Mouse (Mus musculus) NIH3T3 (cell line): ENCODE data around the gene Dnajb1.
"Not testable (repeated sequence)": the region's sequence is repeated elsewhere in the genome, so short reads cannot be mapped to it uniquely, and the experiment has no call there.

Experiments used
- DNase-seq: peaks from one replicate; pipeline ENCODE4 v3.0.0-alpha.2; 2012; ENCODE audit warnings: low read depth

The Dnajb1 gene

GRCm38 (mm10) chr8:83607661-83608397 lies at the start of gene Dnajb1, which contains the start of gene Tecr:
Gene Dnajb1, plus strand, starts transcription at chr8:83608193.
Gene Tecr, minus strand, starts transcription at chr8:83607971.
- DNase-seq = peak; percentile 100

- no peak for DNase-seq
Measured at GRCm38 (mm10) chr8:83562669-83563068, 45.3 kb upstream of the Dnajb1 start.

- no peak for DNase-seq
Measured at GRCm38 (mm10) chr8:83563246-83563645, 44.7 kb upstream of the Dnajb1 start.

GRCm38 (mm10) chr8:83565731-83566375 lies 42.1 kb upstream of the Dnajb1 start:
- DNase-seq = peak; percentile 41

GRCm38 (mm10) chr8:83566469-83567395 lies 41.3 kb upstream of the Dnajb1 start, which contains the start of gene Ndufb7:
Gene Ndufb7, plus strand, starts transcription at chr8:83566671.
- peak; percentile 95 for DNase-seq

GRCm38 (mm10) chr8:83567668-83568067 lies 40.3 kb upstream of the Dnajb1 start:
- no peak for DNase-seq

- no peak for DNase-seq
Measured at GRCm38 (mm10) chr8:83568128-83568527, 39.9 kb upstream of the Dnajb1 start.

GRCm38 (mm10) chr8:83568755-83569154 lies 39.2 kb upstream of the Dnajb1 start:
- DNase-seq = no peak

- DNase-seq = no peak
Measured at GRCm38 (mm10) chr8:83569165-83569564, 38.8 kb upstream of the Dnajb1 start.

GRCm38 (mm10) chr8:83570272-83571000 lies 37.6 kb upstream of the Dnajb1 start:
- no peak for DNase-seq

- not testable (repeated sequence) for DNase-seq
Measured at GRCm38 (mm10) chr8:83571001-83571340, 37.0 kb upstream of the Dnajb1 start.

- DNase-seq = no peak
Measured at GRCm38 (mm10) chr8:83571791-83572190, 36.2 kb upstream of the Dnajb1 start.

- no peak for DNase-seq
Measured at GRCm38 (mm10) chr8:83572246-83572812, 35.7 kb upstream of the Dnajb1 start.

GRCm38 (mm10) chr8:83573140-83573875 lies 34.7 kb upstream of the Dnajb1 start:
- no peak for DNase-seq

GRCm38 (mm10) chr8:83574631-83575315 lies 33.2 kb upstream of the Dnajb1 start:
- DNase-seq = no peak

- no peak for DNase-seq
Measured at GRCm38 (mm10) chr8:83575561-83576515, 32.2 kb upstream of the Dnajb1 start.

- no peak for DNase-seq
Measured at GRCm38 (mm10) chr8:83576516-83576895, 31.5 kb upstream of the Dnajb1 start.

- no peak for DNase-seq
Measured at GRCm38 (mm10) chr8:83576921-83577320, 31.1 kb upstream of the Dnajb1 start.

- no peak for DNase-seq
Measured at GRCm38 (mm10) chr8:83577384-83577791, 30.6 kb upstream of the Dnajb1 start.
